Mouse (Mus musculus) adrenal gland, adult (tissue): Measurements from ENCODE around the gene Crispld2.

ENCODE experiments used
- DNase-seq, 2 experiments: peaks; one replicate each; pipeline ENCODE4 v3.0.0; 2022 to 2023; ENCODE audit warnings: low spot score in 1 of 2; ENCODE audit not compliant: inconsistent age in 2 of 2

Gene Crispld2

GRCm38 (mm10) chr8:119997266-119997665 is 5.0 kb downstream of the Crispld2 start:
- DNase-seq = no peak

DNA sequence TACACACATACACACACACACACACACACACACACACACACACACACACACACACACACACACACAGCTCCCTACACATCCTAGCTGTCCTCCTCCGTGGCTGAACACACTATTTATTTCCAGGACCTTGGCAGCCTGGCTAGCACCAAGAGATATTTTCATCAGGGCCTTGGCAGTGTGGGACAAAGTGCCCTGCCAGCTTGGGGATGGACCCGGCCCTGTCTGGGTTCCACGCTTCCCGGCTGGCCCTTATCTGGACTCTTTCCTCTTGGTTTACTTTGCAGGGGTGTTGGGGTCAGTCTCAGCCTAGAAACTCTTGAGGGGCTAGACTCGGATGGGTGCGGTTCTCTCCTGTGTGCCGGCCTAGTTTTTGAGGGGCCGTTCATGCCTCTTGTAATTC is 8.2 kb downstream of the Crispld2 start:
- DNase-seq = peak; percentile 58 to 87

- DNase-seq = peak; percentile 74 to 89
Observed at GRCm38 (mm10) chr8:120001712-120002111, 9.5 kb downstream of the Crispld2 start.

DNA sequence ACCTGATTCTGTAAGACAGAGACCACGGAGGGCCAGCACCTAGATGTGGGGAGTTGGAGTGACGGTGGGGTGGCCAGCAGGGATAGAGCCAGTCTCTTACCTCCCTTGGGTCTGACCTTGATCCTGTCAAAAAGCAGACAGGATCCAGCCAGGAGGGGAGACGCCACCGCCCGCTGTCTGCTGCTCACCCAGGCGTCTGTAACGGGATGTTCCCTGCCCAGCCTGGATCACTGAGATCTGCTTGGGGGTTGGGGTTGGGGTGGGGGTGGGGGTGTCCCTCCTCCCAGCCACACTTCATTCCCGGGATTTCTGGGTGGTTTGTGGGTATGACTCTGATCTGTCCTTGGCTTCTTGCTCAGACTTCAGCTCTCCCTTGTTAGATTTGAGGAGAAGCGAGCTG is 10.1 kb downstream of the Crispld2 start:
- DNase-seq = peak in 1 of 2 experiments; percentile 76

GRCm38 (mm10) chr8:120004154-120004702 is 12.0 kb downstream of the Crispld2 start:
- DNase-seq = peak; percentile 94

DNA sequence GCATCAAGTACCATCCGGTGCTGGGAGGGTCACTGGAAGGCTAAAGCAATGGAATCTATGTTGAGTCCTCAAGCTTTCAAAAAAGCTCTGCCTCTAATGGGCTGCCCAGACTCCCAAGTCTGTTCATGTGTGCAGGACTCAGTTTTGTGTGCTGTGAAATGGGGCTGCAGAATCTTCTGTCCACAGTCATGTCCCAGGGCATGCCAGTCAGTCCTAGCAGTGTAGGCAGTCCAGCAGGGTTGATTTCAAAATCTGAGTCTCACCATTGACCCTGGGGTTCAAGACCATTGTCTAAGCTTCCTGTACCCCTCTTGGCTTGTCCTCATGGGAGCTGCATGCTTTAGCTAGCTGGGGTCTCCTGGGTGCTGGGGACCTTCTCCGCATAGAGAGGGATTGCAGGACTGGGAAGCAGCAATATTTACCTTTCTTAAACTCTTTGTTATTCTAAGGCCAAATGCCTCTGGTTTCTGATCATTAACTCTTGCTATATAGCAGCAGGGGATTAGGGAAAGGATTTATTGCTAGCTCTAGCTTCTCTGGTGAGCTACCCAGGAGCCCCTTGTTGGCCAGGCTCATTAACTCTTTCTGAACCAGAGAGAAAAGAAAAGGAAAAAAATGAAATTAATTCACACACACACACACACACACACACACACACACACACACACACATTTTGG is 12.6 kb downstream of the Crispld2 start:
- DNase-seq = no peak

- no peak for DNase-seq
Observed at GRCm38 (mm10) chr8:120006645-120007160, 14.5 kb downstream of the Crispld2 start.

- no peak for DNase-seq
Observed at GRCm38 (mm10) chr8:120007178-120007577, 14.9 kb downstream of the Crispld2 start.

DNA sequence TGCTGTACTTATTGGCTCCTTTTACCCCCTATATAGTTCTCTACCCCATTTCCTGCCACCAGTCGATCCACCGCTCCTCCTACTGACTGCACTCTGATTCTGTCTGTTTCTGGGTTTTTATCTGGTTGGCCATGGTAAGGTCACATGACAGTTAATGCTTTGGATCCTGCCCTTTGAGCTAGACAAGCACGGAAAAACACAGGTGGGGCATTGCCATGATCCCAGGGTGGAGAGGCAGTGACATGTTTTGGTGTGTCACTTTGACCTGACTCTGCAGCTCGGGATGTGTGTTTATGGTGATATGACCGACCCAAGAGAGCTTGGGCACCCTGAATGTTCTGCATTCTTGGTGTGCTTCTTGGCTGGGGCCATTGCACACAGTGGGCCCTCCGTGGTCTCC is 17.0 kb downstream of the Crispld2 start:
- no peak for DNase-seq

DNA sequence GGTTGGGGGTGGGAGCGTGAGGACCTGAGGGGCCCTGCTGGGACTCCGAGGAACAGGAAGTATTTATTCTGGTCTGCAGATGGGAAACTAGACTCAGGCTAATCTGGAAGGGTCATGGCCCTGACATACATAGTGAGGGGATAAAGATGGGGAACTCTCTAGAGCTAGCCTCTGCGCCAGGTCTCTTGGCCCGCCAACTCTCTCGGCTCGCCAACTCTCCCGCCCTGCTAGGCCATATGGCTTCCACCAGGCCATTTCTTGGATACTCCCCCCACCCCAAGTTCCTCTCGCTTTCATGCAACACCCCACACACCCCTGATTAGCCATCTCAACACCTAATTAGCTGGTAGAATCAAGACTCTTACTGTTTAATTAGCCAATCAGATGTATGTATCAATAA is 20.3 kb downstream of the Crispld2 start:
- DNase-seq = no peak

DNA sequence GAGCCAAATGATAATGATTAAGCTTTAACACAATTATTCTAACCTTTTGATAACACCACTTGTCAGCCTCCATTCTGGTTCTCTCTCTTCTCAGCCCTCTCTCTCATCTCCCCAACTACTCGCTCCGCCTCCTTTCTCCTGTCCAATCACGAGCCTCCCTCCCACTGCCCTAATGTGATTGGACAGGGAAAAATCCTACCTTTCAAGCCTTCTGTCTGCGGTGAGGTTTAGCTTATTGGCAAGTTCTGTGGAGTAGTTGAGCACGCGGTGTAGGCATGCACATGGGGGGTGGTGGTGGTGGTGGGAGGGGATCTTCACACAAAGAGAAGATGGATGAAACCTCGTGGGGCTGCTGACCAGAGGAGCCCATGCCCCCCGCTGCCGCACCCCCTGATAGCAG is 20.7 kb downstream of the Crispld2 start:
- no peak for DNase-seq

GRCm38 (mm10) chr8:120014267-120015023 is 22.2 kb downstream of the Crispld2 start:
- no peak for DNase-seq

DNA sequence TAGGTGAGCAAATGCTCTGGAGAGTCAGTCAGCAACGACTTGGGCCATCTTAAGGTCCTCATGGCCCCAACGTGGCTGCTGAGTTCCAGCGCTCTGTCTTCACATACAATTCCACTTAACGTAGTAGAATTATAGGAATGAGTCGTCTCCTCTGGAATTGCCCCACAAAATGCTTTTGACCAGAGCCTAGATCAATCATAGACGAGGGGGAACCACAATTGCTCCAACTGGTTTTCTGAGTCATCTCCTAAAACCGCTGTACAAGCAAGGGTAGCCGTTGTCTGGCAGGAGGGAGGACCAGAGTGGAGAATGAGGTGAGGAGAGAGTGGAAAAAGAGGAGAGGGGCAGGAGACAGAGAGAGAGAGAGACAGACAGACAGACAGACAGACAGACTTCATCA is 23.7 kb downstream of the Crispld2 start:
- no peak for DNase-seq

DNA sequence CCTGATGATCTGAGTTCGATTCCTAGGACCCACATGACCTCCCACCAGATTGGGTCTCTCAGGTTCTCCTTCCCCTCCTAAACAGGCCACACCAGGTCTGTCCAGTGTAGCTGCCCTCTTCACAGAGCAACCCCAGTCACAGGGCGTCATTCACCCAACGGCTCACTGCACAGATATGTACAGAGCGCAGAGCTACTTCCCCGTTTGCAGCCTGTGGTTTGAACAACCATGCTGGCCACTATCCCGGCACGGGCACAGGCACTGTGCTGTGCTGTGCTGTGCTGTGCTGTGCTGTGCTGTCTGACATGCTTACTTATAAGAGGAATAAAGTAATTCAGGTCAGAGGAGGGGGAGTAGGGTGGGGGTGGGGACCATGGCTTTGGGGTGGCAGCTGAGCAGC is 24.2 kb downstream of the Crispld2 start:
- no peak for DNase-seq

GRCm38 (mm10) chr8:120017349-120017748 is 25.1 kb downstream of the Crispld2 start:
- no peak for DNase-seq

DNA sequence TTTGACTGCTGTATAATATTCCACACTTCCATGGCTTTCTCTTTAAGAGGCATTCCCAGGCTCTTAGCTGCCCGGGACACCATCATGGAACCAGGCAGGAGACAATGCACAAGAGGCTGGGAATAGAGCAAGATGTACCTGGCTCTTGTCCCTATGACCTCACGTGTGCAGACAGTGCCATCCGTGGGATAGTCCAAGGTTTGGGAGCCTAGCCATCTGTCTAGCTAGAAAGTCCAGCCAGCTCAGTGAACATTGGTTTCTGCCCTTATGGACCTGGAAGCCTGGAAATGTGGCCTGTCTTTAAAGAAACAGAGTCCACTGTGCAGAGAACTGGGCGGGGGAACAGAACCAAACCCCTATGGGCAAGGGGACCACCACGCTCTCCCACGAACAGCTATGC is 25.5 kb downstream of the Crispld2 start:
- no peak for DNase-seq

DNA sequence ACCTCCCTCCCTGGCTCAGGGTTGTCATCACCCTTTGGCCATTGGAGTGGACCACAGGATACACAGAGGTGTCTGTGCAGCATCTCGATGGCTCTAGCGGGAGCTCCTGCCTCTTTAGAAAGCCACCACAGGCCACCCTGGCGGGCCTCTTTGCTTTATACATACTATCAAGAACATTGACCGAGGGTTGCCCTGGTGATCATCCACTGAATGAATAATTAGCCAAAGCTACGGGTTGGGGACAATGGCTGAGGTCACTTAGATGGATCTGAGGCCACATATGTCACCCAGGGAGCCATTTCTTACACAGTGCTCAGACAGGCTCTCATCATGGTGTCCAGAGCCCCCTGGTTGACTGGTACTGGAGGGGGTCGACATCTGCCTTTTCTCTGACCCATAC is 26.1 kb downstream of the Crispld2 start:
- no peak for DNase-seq

- no peak for DNase-seq
Observed at GRCm38 (mm10) chr8:120019297-120019696, 27.1 kb downstream of the Crispld2 start.

- DNase-seq = no peak
Observed at GRCm38 (mm10) chr8:120020298-120020697, 28.1 kb downstream of the Crispld2 start.

DNA sequence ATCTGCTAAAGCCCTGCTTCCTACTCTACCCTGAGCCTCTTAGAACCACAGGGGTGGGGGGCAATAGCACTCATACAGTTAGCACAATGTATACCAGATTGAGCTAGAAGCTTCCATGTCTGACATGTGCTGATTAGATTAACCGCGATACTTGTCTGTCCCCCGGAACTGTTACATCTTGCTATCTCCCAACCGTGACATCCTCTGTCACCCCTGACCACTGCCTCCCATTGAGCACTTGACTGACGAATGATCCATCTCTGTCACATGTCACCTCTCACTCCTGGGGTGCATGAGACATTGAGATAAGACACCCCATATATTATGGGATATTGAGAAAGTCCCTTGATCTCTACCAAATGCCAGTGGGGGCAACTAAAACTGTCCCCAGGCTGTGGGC is 34.0 kb downstream of the Crispld2 start:
- no peak for DNase-seq

DNA sequence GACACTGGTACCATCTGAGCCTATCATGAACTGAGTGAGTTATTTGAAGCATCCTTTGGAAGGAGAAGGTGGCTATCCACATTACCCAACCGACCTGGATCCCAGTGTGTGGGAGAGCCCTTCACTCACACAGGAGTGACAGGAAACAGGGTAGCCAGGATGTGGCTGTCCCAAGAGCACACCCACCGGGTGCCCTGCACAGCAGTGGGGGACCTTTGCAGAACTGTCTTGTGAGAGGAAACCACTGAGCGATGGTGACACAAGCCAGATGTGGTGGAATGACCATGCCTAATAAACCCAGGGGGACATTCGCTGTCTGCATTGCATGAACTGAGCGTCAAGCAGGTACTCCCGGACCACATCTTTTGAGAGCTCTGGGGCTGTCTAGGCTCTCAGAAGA is 34.8 kb downstream of the Crispld2 start:
- no peak for DNase-seq

GRCm38 (mm10) chr8:120030447-120030846 is 38.2 kb downstream of the Crispld2 start:
- DNase-seq = peak; percentile 57 to 77
